Mouse (Mus musculus): Measurements from ENCODE around the gene Hist1h2be. TPM values are rescaled to one million over a fixed set of nuclear protein-coding genes. Genes with fewer than 3 reads are reported as not detected.

The Hist1h2be gene
- total and polyA plus RNA-seq, 2 experiments from 2014 or later = 0.82 to 253 TPM

GRCm38 (mm10) chr13:23556906-23557305 lies 64.0 kb downstream of the Hist1h2be start:
- Histone ChIP-seq H3K4me1 (ENCODE audit: control insufficient read depth, insufficient read depth) (0 out of 2 replicates have a peak, but pooled peaks cover 5% of the 10 kb centered on the region), H3K27ac (ENCODE audit: low read depth) (peak overlapping the region; percentile 57; the same call in 1 of the 2 replicates), H3K9ac (replicated peaks; ENCODE audit: low read depth, low read length) (no peak overlapping the region), H3K4me3 (ENCODE audit: low read depth, low read length) (no peak overlapping the region), H3K4me2 (ENCODE audit: low read depth, low read length) (no peak overlapping the region), H3K36me3 (replicated peaks; ENCODE audit: control insufficient read depth, insufficient read depth, low read length) (no peaks in the 10 kb centered on the region), H3K27me3 (ENCODE audit: control insufficient read depth, insufficient read depth, low read length) (no peaks in the 10 kb centered on the region), H3K9me3 (replicated peaks; ENCODE audit: control insufficient read depth, low read length) (no peaks in the 10 kb centered on the region)
- no peak for TF ChIP-seq EP300 (IDR thresholded peaks at IDR 0.05; ENCODE audit: low read depth)
- no peak for TF ChIP-seq CTCF (IDR thresholded peaks at IDR 0.05; ENCODE audit: low read depth)
- no peak for ATAC-seq (ENCODE audit: insufficient read depth, low read depth)
- no peak for DNase-seq (ENCODE audit: low spot score)
- WGBS = 76% methylated on average over 3 of the region's 3 CpGs

- ATAC-seq (ENCODE audit: insufficient read depth, low read depth) = peak; percentile 68
- Histone ChIP-seq H3K4me1 (ENCODE audit: control insufficient read depth, insufficient read depth) (0 out of 2 replicates have a peak, but pooled peaks cover 5% of the 10 kb centered on the region), H3K36me3 (replicated peaks; ENCODE audit: control insufficient read depth, insufficient read depth, low read length) (no peaks in the 10 kb centered on the region), H3K9ac (replicated peaks; ENCODE audit: low read depth, low read length) (peak overlapping the region; percentile 83), H3K4me3 (ENCODE audit: low read depth, low read length) (peak overlapping the region; percentile 56), H3K27ac (ENCODE audit: low read depth) (peak overlapping the region; percentile 88), H3K4me2 (ENCODE audit: low read depth, low read length) (peak overlapping the region; percentile 85), H3K27me3 (ENCODE audit: control insufficient read depth, insufficient read depth, low read length) (no peaks in the 10 kb centered on the region), H3K9me3 (replicated peaks; ENCODE audit: control insufficient read depth, low read length) (no peaks in the 10 kb centered on the region)
- WGBS = under 1% methylated on average over 18 of the region's 18 CpGs
- peak; percentile 98 for DNase-seq (ENCODE audit: low spot score)
- TF ChIP-seq CTCF (IDR thresholded peaks at IDR 0.05; ENCODE audit: low read depth) (no peak), EP300 (IDR thresholded peaks at IDR 0.05; ENCODE audit: low read depth) (peak; percentile 48; the same call in 1 of the 2 replicates)
Observed at GRCm38 (mm10) chr13:23555839-23556416, 65.0 kb downstream of the Hist1h2be start.

GRCm38 (mm10) chr13:23554925-23555838 lies 65.7 kb downstream of the Hist1h2be start:
- ATAC-seq (ENCODE audit: insufficient read depth, low read depth) (peak; percentile 81), DNase-seq (ENCODE audit: low spot score) (peak; percentile 85)
- TF ChIP-seq CTCF (IDR thresholded peaks at IDR 0.05; ENCODE audit: low read depth) (no peak), EP300 (IDR thresholded peaks at IDR 0.05; ENCODE audit: low read depth) (no peak)
- no peaks in the 10 kb centered on the region for H3K36me3 ChIP-seq (replicated peaks; ENCODE audit: control insufficient read depth, insufficient read depth, low read length)
- no peaks in the 10 kb centered on the region for H3K27me3 ChIP-seq (ENCODE audit: control insufficient read depth, insufficient read depth, low read length)
- H3K9me3 ChIP-seq (replicated peaks; ENCODE audit: control insufficient read depth, low read length) = no peaks in the 10 kb centered on the region
- H3K9ac ChIP-seq (replicated peaks; ENCODE audit: low read depth, low read length) = peak overlapping the region; percentile 83
- peak overlapping the region; percentile 85 for H3K4me2 ChIP-seq (ENCODE audit: low read depth, low read length)
- WGBS = under 1% methylated on average over 54 of the region's 54 CpGs
- H3K4me3 ChIP-seq (ENCODE audit: low read depth, low read length) = peak overlapping the region; percentile 56
- peak overlapping the region; percentile 88 for H3K27ac ChIP-seq (ENCODE audit: low read depth)
- peaks cover 5% of the 10 kb centered on the region; the same call in 1 of the 2 replicates for H3K4me1 ChIP-seq (ENCODE audit: control insufficient read depth, insufficient read depth)

- no peak for DNase-seq (ENCODE audit: low spot score)
- 19% methylated on average over 9 of the region's 9 CpGs for WGBS
- TF ChIP-seq EP300 (IDR thresholded peaks at IDR 0.05; ENCODE audit: low read depth) = no peak
- TF ChIP-seq CTCF (IDR thresholded peaks at IDR 0.05; ENCODE audit: low read depth) = no peak
- no peak for ATAC-seq (ENCODE audit: insufficient read depth, low read depth)
- no peaks in the 10 kb centered on the region for H3K36me3 ChIP-seq (replicated peaks; ENCODE audit: control insufficient read depth, insufficient read depth, low read length)
- no peaks in the 10 kb centered on the region for H3K27me3 ChIP-seq (ENCODE audit: control insufficient read depth, insufficient read depth, low read length)
- H3K27ac ChIP-seq (ENCODE audit: low read depth) = peak overlapping the region; percentile 88
- H3K9ac ChIP-seq (replicated peaks; ENCODE audit: low read depth, low read length) = peak overlapping the region; percentile 83
- peak overlapping the region; percentile 56 for H3K4me3 ChIP-seq (ENCODE audit: low read depth, low read length)
- H3K9me3 ChIP-seq (replicated peaks; ENCODE audit: control insufficient read depth, low read length) = no peaks in the 10 kb centered on the region
- peaks cover 5% of the 10 kb centered on the region; the same call in 1 of the 2 replicates for H3K4me1 ChIP-seq (ENCODE audit: control insufficient read depth, insufficient read depth)
- peak overlapping the region; percentile 85 for H3K4me2 ChIP-seq (ENCODE audit: low read depth, low read length)
Observed at GRCm38 (mm10) chr13:23554393-23554792, 66.5 kb downstream of the Hist1h2be start.

GRCm38 (mm10) chr13:23552962-23553361 lies 68.0 kb downstream of the Hist1h2be start, which contains the start of gene Hist1h1d:
TSS of gene Hist1h1d (plus strand) at chr13:23553262.
- H3K9me3 ChIP-seq (replicated peaks; ENCODE audit: control insufficient read depth, low read length) = no peaks in the 10 kb centered on the region
- DNase-seq (ENCODE audit: low spot score) = no peak
- peaks cover 5% of the 10 kb centered on the region; the same call in 1 of the 2 replicates for H3K4me1 ChIP-seq (ENCODE audit: control insufficient read depth, insufficient read depth)
- no peak within 1 kb of the TSS for H3K4me3 ChIP-seq (ENCODE audit: low read depth, low read length)
- peak within 1 kb of the TSS; percentile 85; the same call in 1 of the 2 replicates for H3K4me2 ChIP-seq (ENCODE audit: low read depth, low read length)
- H3K27me3 ChIP-seq (ENCODE audit: control insufficient read depth, insufficient read depth, low read length) = no peaks in the 10 kb centered on the region
- no peak for ATAC-seq (ENCODE audit: insufficient read depth, low read depth)
- TF ChIP-seq EP300 (IDR thresholded peaks at IDR 0.05; ENCODE audit: low read depth) = no peak
- no peak for TF ChIP-seq CTCF (IDR thresholded peaks at IDR 0.05; ENCODE audit: low read depth)
- no peak within 1 kb of the TSS for H3K9ac ChIP-seq (replicated peaks; ENCODE audit: low read depth, low read length)
- H3K36me3 ChIP-seq (replicated peaks; ENCODE audit: control insufficient read depth, insufficient read depth, low read length) = no peaks in the 10 kb centered on the region
- peak within 1 kb of the TSS; percentile 85; the same call in 1 of the 2 replicates for H3K27ac ChIP-seq (ENCODE audit: low read depth)

Measured in heart, postnatal 0 days (tissue).